Mouse (Mus musculus) CH12.LX (cell line): Measurements from ENCODE around the gene Tgif2.

Experiments used
- KAT2A ChIP-seq: IDR thresholded peaks from 2 replicates; pipeline ENCODE4 v1.6.1; 2012; ENCODE audit warnings: low read length, improper control_type of control experiment, inconsistent platforms; ENCODE audit not compliant: insufficient replicate concordance
- MAFK ChIP-seq: IDR thresholded peaks from 2 replicates; pipeline ENCODE4 v1.6.1; 2011; ENCODE audit warnings: low read length, improper control_type of control experiment; ENCODE audit not compliant: insufficient replicate concordance
- NRF1 ChIP-seq: IDR thresholded peaks from 2 replicates; pipeline ENCODE4 v1.6.1; 2014; ENCODE audit warnings: low read depth, mild to moderate bottlenecking, inconsistent platforms, low read length, improper control_type of control experiment, moderate library complexity
- POLR2A ChIP-seq: IDR thresholded peaks from 2 replicates; pipeline ENCODE4 v1.6.1; 2011; ENCODE audit warnings: low read depth, mild to moderate bottlenecking, improper control_type of control experiment, low read length
- POLR2AphosphoS2 ChIP-seq: IDR thresholded peaks from 2 replicates; pipeline ENCODE4 v1.6.1; 2011; ENCODE audit warnings: low read depth, low read length, improper control_type of control experiment
- ZC3H11A ChIP-seq: IDR thresholded peaks from 2 replicates; pipeline ENCODE4 v1.6.1; 2012; ENCODE audit warnings: low read depth, mild to moderate bottlenecking, inconsistent platforms, low read length, improper control_type of control experiment

GRCm38 (mm10) chr2:156862041-156862717 is 22.4 kb downstream of the Tgif2 start:
- no peak for TF ChIP-seq MAFK
- no peak for TF ChIP-seq POLR2A
- no peak for TF ChIP-seq ZC3H11A
- TF ChIP-seq KAT2A: no peak
- no peak for TF ChIP-seq NRF1
- no peak for TF ChIP-seq POLR2AphosphoS2
